Mouse (Mus musculus) kidney, adult 2 months (tissue): ENCODE measurements at regions not wholly inside any gene's neighbourhood (a gene's known extent, or its start where the extent isn't known, plus 50 kb on each side); places are given as distances from the start of the nearest gene placed in this dataset.

Experiments
- CTCF ChIP-seq: fragments of 200-500 bp; conservative IDR thresholded peaks from 2 replicates; pipeline ENCODE4 v1.5.1; 2011; ENCODE audit warnings: low read depth, mild to moderate bottlenecking, control low read depth, low read length, moderate library complexity, mixed read lengths; ENCODE audit not compliant: insufficient read depth, insufficient read length
- POLR2A ChIP-seq: fragments of 200-500 bp; IDR thresholded peaks from one replicate; pipeline ENCODE4 v1.6.1; 2011; ENCODE audit warnings: low read depth, low read length, control low read depth

DNA sequence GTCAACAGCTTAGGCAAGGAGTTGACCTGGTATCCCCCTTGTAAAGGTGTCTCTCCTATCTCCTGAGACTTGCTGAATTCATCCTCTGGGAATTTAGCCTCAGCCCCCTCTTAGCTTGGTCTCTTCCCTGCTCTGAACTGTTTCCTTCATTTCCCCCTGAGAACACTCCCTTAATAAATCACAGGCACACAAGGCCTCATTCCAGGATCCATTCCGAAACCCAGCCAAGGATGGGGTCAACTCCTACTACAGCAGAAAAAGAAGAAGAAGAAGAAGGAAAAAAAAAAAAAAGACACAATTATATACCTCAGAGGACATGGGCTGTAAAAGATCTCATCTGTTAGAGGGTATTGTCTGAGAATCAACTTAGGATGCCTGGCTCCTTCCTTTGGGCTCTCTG is 108.6 kb upstream of the Mgme1 start:
- no peak for TF ChIP-seq POLR2A
- TF ChIP-seq CTCF: no peak
